Mouse (Mus musculus) hindlimb bud, embryonic 11.5 days (tissue): ENCODE data around the gene Rsg1.
A peak's percentile ranks its signal among the peaks of the same experiment; 100 is the strongest.

Experiments used
- DNase-seq: peaks from one replicate; pipeline ENCODE4 v3.0.0-alpha.2; 2012; ENCODE audit warnings: low read depth, low spot score; ENCODE audit errors: extremely low spot score

Rsg1 gene

DNA sequence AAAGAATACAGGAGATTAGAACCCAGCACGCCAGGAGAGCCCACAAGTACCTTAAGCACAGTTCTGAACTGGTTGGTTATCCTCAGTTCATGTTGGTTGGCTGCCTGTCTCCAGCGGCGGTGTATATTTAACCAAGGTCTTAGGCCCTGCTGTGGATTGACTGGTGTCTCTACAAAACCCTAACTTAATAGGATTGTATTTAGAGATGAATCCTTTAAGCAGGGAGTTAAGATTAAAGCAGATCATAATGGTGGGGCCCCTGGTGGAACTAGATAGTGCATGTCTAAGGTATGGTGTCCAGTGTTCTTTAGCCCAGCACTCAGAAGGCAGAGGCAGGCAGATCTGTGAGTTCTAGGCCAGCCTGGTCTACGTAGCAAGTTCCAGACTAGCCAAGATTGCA, 2.1 kb upstream of the Rsg1 start:
- DNase-seq, result no peak

DNA sequence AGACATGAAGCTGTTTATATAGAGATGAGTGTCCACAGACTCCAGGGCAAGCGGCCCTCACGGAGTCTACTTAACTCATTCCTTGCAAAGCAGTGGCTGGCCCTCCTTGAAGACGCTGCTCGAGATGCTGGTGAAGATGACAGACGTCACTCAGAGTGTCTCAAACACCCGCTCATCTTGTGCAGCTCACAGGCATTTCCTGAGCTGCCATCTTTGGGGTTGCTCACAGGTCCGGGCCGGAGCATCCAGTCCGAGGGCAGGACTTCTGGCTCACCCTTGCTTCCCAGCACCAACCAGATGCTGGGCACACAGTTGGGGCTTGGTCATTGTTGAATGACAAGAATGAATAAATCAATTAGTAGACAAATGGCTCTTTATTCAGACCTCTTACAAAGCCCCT, 864 bp upstream of the Rsg1 start:
- DNase-seq, result no peak

DNA sequence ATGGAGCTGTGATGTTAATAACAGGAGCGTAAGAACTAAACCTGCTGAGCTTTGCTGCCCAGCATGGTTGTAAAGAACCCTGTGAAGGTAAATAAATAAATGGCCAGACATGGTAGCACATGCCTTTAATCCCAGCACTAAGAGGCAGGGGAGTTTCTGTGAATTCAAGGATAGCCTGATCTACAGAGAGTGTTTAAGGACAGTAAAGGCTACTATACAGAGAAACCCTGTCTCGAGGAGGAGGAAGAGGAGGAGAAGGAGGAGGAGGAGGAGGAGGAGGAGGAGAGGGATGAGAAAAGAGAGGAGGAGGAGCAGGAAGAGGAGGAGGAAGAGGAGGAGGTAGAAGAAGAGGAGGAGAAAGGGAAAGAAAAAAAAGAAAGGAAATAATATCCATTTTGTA, 414 bp upstream of the Rsg1 start:
- DNase-seq, result no peak

DNA sequence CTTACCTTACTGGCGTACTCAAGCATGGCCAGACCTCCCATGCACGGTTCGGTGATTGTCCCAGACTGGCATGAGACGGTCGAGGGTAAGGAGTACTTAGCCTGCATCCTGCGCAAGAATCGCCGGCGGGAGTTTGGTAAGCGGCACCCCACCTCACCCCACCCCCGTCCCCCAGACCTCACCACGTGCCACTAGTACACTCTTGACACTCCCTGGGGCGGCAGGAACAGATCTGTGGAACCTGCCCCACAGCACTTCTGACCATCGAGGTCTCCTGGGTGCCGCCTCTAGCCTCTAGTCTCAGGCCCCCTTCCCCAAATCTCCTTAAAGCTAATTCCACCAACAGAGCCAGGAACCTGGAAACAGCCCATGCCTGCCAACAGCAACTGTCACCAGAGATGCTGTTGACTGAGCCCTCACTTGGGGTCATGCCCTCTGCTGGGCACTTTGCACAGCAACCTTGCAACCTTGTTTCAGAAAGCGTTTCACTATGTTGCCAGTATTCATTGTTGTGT, 638 bp downstream of the Rsg1 start:
- DNase-seq, result no peak

DNA sequence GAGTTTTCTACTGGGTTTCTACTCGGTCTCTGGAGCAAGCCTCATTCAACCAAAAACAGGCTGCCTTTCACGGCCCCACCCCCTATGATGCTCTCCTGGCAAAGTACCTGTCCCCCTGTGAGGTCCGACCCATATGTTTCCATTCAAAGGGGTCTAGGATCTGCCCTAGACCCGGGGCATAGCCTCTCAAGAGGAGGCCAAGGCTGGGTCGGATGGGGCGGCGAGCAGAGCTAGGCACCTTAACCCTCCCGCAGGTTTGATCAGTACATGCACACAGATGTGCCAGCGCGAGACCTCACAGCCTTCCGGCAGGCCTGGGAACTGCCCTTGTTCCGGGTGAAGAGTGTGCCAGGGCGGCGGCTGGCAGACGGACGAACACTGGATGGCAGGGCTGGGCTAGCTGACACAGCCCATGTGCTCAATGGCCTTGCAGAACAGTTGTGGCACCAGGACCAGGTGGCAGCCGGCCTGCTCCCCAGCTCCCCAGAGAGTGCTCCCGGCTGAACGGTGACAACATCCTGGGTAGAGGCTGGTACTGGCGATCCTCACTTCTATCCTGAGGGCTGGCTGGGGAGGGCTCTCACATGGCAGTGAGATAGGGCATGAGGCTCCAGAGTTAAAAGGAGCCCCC, 5.9 kb downstream of the Rsg1 start:
- no peak for DNase-seq

DNA sequence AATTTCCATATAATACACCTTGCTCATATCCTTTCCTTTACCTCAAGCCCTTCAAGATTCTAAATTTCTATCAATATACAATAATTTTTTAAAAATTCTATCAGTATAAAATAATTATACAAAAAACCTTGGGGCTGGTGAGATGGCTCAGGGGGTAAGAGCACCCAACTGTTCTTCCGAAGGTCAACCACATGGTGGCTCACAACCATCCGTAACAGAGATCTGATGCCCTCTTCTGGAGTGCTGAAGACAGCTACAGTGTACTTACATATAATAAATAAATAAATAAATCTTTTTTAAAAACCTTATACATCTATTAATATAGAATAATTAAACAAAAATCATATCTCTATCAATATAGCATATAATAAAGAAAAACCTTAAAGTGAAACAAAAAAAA, 8.1 kb downstream of the Rsg1 start:
- DNase-seq, result no peak

DNA sequence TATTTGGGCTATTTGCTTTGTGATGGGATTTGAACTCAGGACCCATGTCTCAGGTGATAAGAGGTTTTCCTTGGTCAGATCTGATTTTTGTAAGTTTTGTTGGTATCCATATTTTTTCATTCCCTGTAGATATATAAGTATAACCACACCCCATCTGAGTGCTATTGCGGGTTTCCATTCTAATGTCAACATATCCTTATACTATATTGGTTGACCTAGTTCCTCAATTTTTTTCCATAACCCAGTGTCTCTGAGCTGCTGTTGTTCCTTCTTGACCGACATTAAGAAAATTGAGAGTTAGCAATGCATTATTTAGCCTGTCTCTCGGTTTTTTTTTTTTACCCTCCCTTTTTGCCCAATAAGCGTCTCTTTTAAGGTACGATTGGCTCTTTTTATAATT, 9.0 kb downstream of the Rsg1 start:
- DNase-seq, result no peak

DNA sequence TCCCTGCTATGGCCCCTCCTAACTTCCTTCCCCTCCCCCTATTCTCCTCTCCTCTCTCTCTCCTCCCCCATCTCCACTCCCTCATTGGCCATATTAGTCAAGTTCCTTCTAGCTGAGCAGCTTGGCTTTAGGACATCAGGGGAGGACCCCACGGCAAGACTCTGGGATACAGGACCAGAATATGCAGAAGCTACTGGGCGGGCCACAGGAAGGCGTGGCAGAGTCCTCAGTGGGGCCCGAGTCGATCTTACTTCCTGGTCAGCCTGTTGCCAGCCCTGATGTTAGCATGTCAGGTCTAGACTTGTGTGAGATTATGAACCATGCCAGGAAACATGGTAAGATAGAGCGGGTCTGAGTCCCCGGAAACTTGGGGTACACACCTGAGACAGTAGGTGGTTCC, 14.9 kb downstream of the Rsg1 start:
- DNase-seq, result no peak

DNA sequence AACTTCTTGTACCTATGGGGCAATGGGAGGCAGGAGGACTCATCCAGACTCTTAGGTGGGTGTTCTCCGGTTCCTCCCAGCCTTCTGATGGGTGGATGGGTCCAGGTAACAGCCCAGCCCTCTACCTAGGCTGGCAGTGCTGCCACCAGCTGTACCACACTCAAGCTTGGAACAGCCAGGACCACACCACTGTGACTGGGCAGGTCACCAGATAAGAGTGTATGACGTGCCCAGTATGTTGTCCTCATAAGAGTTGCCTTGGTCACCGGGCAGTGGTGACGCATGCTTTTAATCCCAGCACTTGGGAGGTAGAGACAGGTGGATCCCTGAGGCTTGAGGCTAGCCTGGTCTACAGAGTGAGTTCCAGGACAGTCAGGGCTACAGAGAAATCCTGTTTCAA, 19.4 kb downstream of the Rsg1 start:
- DNase-seq, result no peak

DNA sequence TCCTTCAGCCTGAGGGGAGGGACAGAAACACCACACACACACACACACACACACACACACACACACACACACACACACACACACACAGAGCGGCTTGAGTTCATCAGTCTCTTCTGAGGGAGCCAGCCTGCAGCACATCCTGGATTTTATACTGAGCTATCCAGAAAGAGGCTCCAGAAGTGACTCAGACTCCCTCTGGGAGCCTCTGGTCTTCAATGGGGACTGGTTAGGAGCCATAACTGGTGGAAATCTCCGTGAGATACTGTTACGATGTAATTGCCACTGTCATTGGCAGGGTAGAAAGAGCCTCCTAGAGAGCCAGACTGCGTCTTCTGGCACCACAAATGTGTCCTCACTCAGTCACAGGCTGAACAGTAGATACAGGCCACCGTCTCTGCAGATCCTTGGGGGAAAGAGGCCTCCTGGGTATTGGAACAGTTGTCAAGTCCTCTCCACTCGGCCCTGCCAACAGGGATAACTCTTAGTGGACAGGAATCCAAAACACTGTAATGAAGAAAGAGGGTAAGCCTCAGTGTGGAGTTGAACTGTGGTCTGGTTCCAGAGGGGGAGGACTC, 21.9 kb downstream of the Rsg1 start:
- DNase-seq, result no peak

DNA sequence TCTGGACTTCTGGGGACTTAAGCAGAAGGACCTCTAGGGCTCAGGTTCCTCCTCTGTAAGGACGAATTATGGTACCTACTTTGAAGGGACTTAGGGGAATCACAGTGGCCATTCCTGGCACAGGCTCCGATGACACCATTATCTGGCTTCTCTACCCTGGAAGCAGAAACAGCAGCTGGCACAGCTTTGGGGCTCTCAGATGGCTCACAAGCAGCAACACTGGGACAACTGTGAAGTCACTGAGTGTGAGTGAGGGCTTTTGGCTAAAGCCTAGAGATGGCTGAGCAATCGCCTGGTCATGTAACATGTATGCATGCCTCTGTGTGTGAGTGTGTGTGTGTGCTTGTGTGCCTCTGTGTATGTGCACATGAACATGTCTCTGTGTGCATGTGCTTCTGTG, 23.1 kb downstream of the Rsg1 start:
- DNase-seq, result no peak

DNA sequence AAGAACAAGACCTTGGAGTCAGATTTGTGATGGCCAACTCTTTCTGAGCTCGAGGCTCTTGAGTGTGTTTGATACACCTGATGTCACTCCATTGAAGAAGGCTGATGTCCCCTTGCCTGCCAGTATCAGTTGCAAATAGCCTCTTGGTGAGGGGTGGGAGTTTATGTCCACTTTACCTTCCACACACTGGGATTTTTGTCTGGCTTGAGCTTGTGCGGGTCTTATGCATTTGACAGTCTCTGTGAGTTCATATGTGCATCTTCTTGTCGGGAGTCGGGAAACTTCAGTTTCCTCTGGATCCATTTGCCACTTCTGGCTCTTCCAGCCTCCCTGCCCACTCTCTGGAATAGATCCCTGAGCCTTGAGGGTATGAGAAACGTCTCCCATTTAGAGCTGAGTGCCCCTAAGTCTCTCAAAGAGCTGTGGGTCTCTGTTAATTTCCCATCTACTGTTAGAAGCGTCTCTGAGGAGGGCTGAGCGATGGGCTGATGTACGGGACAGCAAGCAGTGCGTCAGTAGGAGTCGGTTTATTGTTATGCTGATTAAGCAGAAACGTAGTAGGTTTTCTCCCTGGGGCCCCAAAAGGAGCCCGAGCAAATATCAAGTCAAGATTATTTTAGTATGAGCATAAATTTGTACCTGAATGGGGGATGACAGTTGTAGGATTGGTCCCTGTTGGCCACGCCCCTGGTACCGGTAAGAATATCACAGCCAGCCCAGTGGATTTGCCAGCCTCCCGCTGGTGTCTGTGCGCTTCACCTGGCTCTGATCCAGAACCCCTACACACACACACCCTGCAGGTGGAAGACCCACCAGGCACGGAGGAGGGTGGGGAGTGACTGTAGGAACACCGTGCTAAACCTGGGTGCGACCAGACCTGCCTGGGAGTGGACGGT, 25.0 kb downstream of the Rsg1 start:
- no peak for DNase-seq

DNA sequence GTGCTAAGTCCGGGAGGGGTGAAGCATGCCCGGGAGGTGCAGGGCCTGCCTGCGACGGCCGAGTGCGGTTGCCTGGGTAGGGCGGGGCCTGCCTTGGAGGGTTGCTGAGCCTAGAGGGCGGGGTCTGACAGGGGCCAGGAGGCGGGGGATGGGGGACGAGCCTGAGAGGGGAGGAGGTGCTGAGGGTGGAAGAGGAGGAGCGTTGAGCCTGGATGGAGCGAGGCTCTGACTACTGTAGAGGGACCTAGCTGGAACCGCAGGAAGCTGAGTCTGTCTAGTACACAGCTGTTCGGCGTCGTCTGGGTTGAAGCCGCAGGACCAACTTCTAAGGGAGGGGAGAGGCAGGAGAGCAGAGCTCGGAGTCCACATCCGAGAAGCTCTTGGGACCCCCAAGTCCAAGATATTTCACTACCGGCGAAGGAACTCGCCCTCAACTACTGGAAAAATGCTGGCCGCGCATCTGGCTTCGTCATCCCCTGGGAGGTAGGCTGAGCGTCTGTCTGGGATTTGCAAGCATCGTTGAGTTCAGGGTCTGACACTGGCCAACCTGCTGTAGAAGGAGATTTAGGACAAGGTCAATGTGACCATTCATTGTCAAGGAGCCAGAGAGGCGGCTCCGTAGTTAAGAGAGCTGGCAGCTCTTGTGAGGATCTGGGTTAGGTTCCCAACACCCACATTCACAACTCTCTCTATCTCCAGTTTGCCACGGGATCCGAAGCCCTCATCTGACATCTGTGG, 25.8 kb downstream of the Rsg1 start, which contains the start of gene Arhgef19:
Arhgef19 (plus strand) TSS at position 112 of the 738 bp plus-strand sequence.
- peak; percentile 44 for DNase-seq

DNA sequence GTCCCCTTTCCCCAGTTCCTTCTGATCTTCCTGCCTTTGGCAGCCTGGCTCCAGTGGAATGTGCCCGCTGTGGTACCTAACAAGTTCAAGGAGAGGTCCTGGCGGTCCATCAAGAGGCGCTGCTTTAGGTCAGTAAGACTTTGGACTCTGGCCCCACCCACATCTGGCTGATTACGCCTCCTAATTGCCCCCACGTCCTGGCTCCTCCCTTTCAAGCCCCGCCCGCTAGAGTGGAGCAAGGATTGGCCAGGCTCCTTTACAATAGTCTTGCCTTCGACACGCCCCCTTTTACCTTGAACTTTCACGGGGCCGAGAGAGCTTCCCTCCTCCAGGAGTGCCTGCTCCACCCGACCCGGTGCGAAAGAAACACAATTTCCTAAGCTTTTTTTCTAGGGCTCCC, 26.9 kb downstream of the Rsg1 start:
- DNase-seq, result no peak

DNA sequence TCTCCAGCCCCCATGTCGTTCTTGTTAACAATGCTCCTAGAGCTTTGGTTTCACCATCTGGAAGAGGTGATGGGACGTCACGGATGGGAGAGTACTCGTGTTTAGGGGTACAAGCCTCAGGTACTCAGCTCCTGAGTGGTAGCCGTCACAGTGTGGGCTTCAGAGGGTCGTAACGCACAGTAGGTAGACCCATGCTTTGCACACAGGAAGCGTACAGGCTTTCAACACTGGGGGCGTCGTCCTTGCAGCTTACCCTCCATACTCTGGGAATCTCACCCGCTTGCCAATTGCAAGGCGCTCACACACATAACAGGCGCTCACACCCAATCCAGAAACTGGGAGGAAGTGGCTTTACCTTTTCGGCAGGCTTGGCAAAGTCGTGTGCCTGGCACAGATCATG, 28.1 kb downstream of the Rsg1 start:
- no peak for DNase-seq

DNA sequence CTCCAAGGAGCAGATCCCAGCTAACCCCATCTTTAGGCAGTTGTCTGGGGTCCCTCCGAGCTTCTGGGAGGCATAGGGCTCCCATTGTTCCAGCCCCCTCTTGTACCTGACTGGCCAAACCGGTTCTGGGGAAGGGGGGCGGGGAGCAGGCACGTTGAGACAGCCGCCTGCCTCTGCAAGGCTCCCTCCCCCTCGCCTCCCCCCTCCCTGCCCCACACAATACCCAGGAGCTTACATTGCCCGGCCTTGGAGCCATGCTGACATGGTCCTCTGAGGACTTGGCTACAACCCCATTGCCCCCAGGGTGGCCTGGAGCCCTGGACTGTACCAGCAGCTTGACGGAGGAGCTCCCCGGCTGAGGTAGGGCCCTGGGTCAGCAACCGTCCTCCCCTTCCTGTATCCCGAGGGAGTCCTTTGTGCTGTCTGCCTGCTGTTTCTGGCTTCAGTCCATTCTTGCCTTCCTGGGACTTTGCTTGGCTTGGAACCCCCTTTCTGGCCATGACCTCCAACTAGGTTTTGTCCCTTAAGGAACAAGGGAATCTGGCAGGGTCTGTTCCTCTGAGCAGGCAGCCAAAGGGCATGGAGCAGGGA, 29.0 kb downstream of the Rsg1 start:
- DNase-seq, result no peak

DNA sequence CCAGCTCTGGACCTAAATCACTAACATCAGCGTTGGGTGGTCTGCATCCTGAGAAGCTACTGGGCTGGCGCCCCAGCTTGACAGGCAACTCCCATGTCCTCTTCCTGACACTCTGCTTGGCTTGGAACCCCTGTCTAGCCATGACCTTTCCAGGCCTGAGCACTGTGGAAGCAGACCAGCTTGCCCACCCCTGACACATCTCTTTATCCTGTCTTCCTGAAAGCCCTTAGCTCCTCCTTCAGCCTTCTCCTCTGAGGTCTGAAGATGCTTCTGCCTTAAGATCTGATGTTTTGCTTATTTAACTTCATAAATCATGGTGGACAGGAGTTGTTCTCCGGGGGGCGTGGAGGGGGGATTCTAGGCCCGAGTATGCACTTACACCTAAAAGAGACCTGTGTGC, 29.9 kb downstream of the Rsg1 start:
- no peak for DNase-seq

DNA sequence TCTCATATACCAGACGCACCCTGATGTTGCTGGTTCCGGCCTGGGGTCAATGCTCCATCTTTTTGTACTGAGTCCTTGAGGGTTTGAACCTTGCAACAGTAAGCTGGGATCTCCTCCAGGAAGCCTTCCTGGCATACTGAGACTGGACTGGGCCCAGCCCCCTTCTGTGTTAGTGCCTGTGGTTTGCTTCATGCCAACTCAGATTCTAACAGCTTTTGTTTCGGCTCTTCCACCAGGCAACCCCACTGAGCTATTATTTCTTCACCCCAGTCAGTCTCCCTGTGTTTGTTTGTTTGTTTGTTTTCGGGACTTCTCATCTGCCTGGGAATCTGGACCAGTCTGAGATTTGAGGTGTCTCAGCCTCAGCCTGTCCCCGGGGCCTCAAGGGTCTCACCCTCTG, 30.6 kb downstream of the Rsg1 start:
- no peak for DNase-seq

DNA sequence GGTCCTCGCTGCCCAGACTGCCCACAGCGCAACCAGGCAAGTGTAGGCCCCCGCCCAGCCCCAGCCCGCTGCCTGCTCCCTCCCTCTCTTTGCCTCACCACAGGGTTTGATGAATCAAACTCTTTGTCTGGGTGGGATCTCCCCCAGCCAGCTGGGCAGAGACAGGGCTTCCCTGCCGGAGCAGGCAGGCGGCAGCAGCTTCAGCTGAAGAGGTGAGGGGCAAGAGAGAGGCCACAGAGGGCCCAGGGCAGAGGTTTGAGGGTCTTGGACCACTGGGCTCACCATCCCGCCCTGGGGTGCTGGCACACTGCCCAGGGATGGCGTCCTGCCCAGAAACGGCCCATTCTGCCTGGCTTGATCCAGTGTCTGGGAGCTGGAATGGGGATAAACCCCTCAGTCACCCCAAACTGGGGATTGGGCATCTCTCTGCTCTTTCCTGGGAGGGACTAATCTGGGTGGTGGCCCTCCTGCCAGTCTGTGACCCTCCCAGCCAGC, 31.2 kb downstream of the Rsg1 start:
- no peak for DNase-seq

DNA sequence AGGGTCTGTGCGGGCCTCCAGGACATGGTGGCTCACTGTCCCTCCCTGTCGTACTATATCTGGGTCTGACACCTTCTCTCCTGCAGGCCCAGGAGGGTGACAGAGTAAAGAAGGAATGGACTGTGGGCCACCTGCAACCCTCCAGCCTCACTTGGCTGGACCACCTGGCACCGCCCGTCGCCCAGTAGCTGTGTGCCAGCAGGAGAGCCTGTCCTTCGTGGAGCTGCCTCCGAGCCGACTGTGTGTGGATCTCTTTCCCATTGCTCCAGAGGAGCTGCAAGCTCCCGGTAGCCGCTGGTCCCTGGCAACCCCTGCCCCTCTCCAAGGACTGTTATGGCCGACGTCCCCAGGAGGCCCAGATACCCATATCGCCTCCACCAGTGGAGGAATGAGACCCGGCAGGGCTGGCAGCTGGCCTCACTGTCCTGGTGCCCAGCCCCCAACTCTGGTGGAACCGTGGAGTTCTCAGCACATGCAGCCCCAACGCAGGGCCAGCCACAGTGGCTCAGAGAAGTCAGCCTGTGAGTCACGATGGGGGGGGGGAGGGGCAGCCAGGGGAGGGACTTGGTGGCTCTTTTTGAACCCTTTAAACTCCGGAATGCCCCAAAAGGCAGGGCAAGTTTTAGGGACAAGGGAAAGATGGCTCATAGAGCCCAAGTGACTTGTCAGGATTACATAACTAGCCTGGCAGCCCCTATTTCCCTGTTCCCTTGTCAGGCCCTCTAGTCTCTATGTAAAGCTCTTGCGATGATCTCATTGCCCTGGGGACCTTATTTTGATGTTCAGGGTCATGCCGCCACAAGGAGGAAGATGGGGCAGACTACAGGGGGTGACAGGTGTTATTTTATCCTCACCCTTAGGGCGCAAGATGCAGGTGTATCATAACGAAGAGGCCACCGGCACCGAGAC, 32.6 kb downstream of the Rsg1 start:
- no peak for DNase-seq
